Mouse (Mus musculus) heart, embryonic 14.5 days (tissue): ENCODE results near the gene Cacna2d2. TPM values are rescaled to one million over a fixed set of nuclear protein-coding genes. Genes with fewer than 3 reads are reported as not detected.

Experiments used
- ATAC-seq: fragments of 200-750 bp; cut with Nextera tagmentation; 2 replicates; pipeline ENCODE4 v1.8.0; 2017; ENCODE audit warnings: low read depth, moderate TSS enrichment; ENCODE audit not compliant: insufficient number of reproducible peaks, insufficient read depth, low FRiP score
- H3K27ac ChIP-seq, 2 experiments: fragments of 200-500 bp in 1 of 2; fragments of 300-500 bp in 1 of 2; sonication (generic) in 1 of 2; replicated peaks in 1 of 2; 2 replicates each; pipeline ENCODE4 v1.5.1; 2012 to 2014; ENCODE audit warnings: low read depth in 2 of 2, low read length in 2 of 2, control low read depth in 1 of 2, mild to moderate bottlenecking in 1 of 2, mixed read lengths in 1 of 2; ENCODE audit not compliant: control insufficient read depth in 1 of 2, insufficient read depth in 1 of 2
- H3K27me3 ChIP-seq: fragments of 300-500 bp; sonication (generic); 2 replicates; pipeline ENCODE4 v1.6.1; 2014; ENCODE audit warnings: mild to moderate bottlenecking, low read length, control low read depth; ENCODE audit not compliant: control insufficient read depth, insufficient read depth
- H3K36me3 ChIP-seq: fragments of 300-500 bp; sonication (generic); 2 replicates; pipeline ENCODE4 v1.6.1; 2014; ENCODE audit warnings: mild to moderate bottlenecking, control low read depth, low read length, mixed read lengths; ENCODE audit not compliant: control insufficient read depth, insufficient read depth
- H3K4me1 ChIP-seq, 2 experiments: fragments of 200-500 bp in 1 of 2; fragments of 300-500 bp in 1 of 2; sonication (generic) in 1 of 2; 2 replicates each; pipeline ENCODE4 v1.6.1; 2012 to 2014; ENCODE audit warnings: low read length in 2 of 2, control low read depth in 1 of 2, mixed read lengths in 1 of 2; ENCODE audit not compliant: control insufficient read depth in 2 of 2, insufficient read depth in 2 of 2
- H3K4me2 ChIP-seq: fragments of 300-500 bp; sonication (generic); 2 replicates; pipeline ENCODE4 v1.6.1; 2014; ENCODE audit warnings: mild to moderate bottlenecking, low read length
- H3K4me3 ChIP-seq, 2 experiments: fragments of 200-500 bp in 1 of 2; fragments of 300-500 bp in 1 of 2; sonication (generic) in 1 of 2; 2 replicates each; pipeline ENCODE4 v1.5.1; 2012 to 2014; ENCODE audit warnings: low read length in 2 of 2, mild to moderate bottlenecking in 2 of 2, control low read depth in 1 of 2, low read depth in 1 of 2, moderate library complexity in 1 of 2; ENCODE audit not compliant: control insufficient read depth in 1 of 2, insufficient read depth in 1 of 2
- H3K9ac ChIP-seq: fragments of 300-500 bp; sonication (generic); 2 replicates; pipeline ENCODE4 v1.6.1; 2014; ENCODE audit warnings: mild to moderate bottlenecking, low read length
- H3K9me3 ChIP-seq: fragments of 300-500 bp; sonication (generic); 2 replicates; pipeline ENCODE4 v1.6.1; 2016; ENCODE audit warnings: low read length, control low read depth; ENCODE audit not compliant: control insufficient read depth
- WGBS: fragments of 180-500 bp; shearing (Covaris S2); extraction: QIAGEN DNeasy Blood & Tissue Kit; methylation state at CpG from one replicate; pipeline ENCODE4 v1.1.7; 2014; 5-methylcytosine and 5-hydroxymethylcytosine counted together
- polyA plus RNA-seq: library from polyadenylated mRNA; unstranded; fragments of >200 nt; fragmentation: Nextera tagmentation; extraction: Ambion mirVana; gene quantifications from 2 replicates; pipeline ENCODE4 v1.2.1, GENCODE M21; 2014

The Cacna2d2 gene
- 3.0 and 5.6 TPM in 2 replicates for polyA plus RNA-seq

DNA sequence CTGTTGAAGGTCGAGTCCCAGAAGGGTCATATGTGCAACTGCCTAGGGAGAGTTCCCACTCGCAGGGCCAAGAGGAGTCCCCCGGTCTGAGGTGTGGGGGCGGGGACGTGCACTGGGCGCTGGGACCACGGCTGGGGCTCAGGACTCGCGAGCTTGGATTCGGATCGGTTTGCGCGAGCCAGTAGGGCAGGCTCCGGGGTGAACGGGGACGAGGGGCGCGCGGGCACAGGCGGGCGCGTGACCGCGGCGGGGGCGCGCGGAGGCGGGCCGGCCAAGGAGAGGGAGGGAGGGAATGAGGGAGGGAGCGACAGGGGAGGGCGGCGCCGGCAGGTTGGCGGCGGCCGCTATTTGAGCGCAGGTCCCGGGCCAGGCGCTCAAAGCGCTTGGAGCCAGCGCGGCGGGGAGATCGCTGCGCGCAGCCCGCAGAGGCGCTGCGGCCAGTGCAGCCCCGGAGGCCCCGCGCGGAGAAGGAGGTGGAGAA lies at the start of gene Cacna2d2:
Gene Cacna2d2, plus strand, starts transcription at position 122 of the 481 bp plus-strand sequence.
- Histone ChIP-seq H3K4me3 (peak within 1 kb of the TSS; percentile 66 to 74), H3K9me3 (no peaks in the 10 kb centered on the region), H3K27me3 (peaks cover 62% of the 10 kb centered on the region), H3K4me1 (peaks cover 3 to 8% of the 10 kb centered on the region in 2 experiments; a peak in 2 of 4 replicates), H3K36me3 (no peaks in the 10 kb centered on the region), H3K27ac (peak within 1 kb of the TSS in 1 of 2 experiments; percentile 26; a peak in 1 of 4 replicates), H3K9ac (peak within 1 kb of the TSS; percentile 71), H3K4me2 (peak within 1 kb of the TSS; percentile 98)
- WGBS = 1% methylated on average over 34 of the region's 54 CpGs
- peak; percentile 52 for ATAC-seq

DNA sequence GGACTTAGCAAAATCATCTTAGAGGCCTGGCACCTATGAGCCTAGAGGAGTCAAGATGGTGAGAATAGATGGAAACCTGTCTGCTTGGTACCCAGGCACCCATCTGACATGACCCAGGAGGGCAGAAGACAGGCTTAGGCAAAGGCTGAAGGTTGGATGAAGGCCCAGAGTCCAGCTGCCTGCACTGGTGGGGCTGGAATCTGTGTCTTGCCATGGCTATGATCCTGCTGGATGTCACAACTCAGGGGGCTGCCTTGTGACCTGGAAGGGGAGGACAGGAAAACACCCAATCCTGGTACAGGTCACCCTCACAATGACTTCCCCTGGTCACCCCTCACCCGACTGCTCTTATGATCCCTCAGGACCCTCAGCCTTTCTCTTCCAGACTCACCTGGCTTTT lies 44.6 kb upstream of the Cacna2d2 start:
- Histone ChIP-seq H3K4me1 (0 out of 4 replicates have a peak, but pooled peaks cover 0 to 2% of the 10 kb centered on the region in 2 experiments), H3K4me3 (no peak overlapping the region), H3K4me2 (no peak overlapping the region), H3K9me3 (no peaks in the 10 kb centered on the region), H3K27me3 (no peaks in the 10 kb centered on the region), H3K27ac (no peak overlapping the region), H3K9ac (no peak overlapping the region), H3K36me3 (no peaks in the 10 kb centered on the region)
- ATAC-seq = no peak
- 68% methylated on average over 1 of the region's 1 CpGs for WGBS

DNA sequence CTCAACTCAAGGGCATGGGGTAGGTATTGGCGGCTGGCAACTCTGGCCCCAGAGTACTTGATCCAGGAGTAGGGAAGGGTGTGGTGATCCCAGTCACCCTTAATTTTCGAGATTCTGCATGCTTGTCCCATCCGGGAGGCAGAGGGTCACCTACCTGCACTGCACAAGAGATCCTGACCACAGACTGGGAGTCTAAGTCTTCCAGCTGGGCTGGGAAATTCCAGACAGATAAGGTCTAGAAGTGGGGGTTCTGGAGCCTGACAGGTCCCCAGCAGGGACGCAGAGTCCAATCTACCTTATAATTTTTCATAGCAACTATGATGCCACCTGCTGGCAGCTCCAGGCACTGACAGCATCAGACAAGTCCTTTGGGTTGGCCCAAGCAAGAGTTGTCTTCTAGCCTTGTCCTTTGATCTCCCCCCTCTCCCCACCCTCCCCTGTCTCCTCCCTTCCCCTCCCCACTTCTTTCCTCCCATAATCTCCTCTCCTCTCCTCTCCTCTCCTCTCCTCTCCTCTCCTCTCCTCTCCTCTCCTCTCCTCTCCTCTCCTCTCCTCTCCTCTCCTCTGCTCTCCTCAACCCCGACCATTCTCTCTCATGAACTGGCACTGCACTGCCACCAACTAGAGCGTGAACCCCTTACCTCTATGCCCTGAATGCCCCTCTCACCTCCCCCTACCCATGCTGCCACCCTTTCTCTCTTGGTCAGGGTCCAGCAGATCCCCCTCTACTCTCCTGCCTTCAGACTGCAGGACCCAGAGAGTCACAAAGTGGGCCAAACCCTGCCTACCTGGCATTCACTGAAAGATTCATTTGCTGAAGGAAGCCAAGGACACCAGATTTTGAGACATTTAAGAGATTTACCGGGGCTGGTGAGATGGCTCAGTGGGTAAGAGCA lies 43.3 kb upstream of the Cacna2d2 start:
- H3K27me3 ChIP-seq = no peaks in the 10 kb centered on the region
- no peak overlapping the region for H3K4me3 ChIP-seq
- no peak for ATAC-seq
- no peaks in the 10 kb centered on the region for H3K36me3 ChIP-seq
- no peak overlapping the region for H3K27ac ChIP-seq
- WGBS = 42% methylated on average over 6 of the region's 7 CpGs
- no peak overlapping the region for H3K4me2 ChIP-seq
- H3K4me1 ChIP-seq = peaks cover 8 to 10% of the 10 kb centered on the region in 2 experiments
- H3K9ac ChIP-seq = no peak overlapping the region
- no peaks in the 10 kb centered on the region for H3K9me3 ChIP-seq

DNA sequence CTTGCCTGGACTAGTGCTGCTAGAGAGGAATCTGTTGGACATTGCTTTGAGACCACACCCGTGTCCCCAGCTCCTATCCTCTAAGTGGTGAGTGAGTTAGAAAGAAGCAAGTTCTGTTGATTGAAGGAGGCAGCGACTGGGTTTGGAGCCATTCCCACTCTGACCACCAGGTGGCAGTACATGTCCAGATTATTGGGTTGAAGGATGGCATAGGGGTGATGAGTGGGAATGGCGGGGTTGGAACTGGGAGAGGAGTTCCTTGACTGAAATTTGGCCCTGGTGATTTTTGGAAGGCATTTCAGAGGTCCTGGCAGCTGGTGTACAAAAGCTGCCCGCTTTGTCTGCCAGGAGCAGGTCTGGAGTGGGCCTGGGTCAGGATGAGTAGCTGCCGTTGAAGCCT lies 41.8 kb upstream of the Cacna2d2 start:
- Histone ChIP-seq H3K36me3 (no peaks in the 10 kb centered on the region), H3K27ac (no peak overlapping the region), H3K9ac (no peak overlapping the region), H3K4me3 (no peak overlapping the region), H3K4me2 (no peak overlapping the region), H3K9me3 (no peaks in the 10 kb centered on the region), H3K27me3 (no peaks in the 10 kb centered on the region), H3K4me1 (peaks cover 12 to 18% of the 10 kb centered on the region in 2 experiments)
- 24% methylated on average over 5 of the region's 5 CpGs for WGBS
- ATAC-seq = no peak

DNA sequence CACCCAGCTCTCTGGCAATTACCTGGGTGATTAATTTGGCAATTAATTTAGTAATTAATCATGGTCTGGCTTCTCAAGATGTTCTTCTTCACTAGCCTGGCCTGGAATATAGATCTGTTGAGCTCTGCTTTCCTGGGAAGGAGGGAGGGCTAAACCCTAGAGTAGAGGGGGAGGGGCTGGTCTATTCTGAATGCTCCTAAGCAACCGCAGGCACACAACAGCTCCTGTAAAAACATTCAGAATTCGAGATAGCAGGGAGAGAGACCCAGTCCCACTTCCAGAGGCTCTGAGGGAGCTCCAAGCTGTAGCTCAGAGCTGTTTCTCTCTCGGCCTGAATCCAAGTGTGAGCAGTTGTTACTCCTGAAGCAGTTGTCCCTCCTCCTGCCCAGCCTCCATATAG lies 38.4 kb upstream of the Cacna2d2 start:
- Histone ChIP-seq H3K27me3 (no peaks in the 10 kb centered on the region), H3K9me3 (no peaks in the 10 kb centered on the region), H3K4me1 (peaks cover 12 to 18% of the 10 kb centered on the region in 2 experiments), H3K27ac (peak overlapping the region; percentile 15 to 47; a peak in 1 of 4 replicates), H3K9ac (no peak overlapping the region; the same call in 1 of the 2 replicates), H3K4me3 (no peak overlapping the region), H3K4me2 (no peak overlapping the region), H3K36me3 (no peaks in the 10 kb centered on the region)
- 3% methylated on average over 3 of the region's 3 CpGs for WGBS
- ATAC-seq = peak; percentile 45; the same call in 1 of the 2 replicates

DNA sequence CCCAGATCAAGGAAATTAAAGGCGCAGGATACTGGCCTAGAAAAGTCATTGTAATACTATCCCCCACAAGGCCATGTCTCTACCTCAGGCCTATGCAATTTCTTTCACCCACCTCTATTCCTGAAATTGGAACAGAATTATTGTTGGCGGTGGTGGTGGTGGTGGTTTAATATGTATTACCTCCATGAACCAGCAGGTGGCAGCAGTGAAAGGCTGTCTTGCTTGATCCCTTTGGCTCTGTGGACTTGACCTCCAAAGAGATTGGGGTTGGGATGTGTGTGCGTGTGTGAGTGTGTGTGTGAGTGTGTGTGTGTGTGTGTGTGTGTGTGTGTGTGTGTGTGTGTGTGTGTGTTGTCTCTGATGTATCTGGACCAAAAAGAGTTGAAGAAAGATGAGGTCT lies 32.8 kb upstream of the Cacna2d2 start:
- WGBS = 4% methylated on average over 3 of the region's 3 CpGs
- Histone ChIP-seq H3K27me3 (no peaks in the 10 kb centered on the region), H3K9me3 (no peaks in the 10 kb centered on the region), H3K4me2 (no peak overlapping the region), H3K4me3 (no peak overlapping the region), H3K4me1 (peaks cover 15% of the 10 kb centered on the region in 2 experiments), H3K9ac (no peak overlapping the region), H3K36me3 (no peaks in the 10 kb centered on the region), H3K27ac (no peak overlapping the region)
- ATAC-seq = no peak

DNA sequence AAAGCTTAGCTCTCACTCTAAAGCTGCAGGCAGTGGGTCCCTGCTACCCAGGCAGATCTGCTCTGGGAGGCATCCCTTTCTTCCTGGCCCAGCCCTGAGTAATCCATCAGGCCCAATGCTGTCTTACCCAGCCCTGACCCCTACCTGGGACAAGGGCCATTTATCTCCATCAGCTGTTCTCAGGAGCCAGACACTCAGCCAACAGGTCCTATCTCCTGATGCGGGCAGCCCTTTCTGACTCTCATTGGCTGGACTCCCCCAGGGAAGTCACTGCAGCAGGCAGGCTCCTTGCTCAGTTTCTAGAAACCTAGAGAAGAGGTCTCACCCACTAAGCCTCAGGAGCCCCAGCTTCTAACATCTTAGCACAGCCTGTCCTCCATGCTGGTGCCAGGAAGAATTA lies 31.1 kb upstream of the Cacna2d2 start:
- no peak overlapping the region for H3K4me2 ChIP-seq
- 74% methylated on average over 1 of the region's 1 CpGs for WGBS
- ATAC-seq = no peak
- no peaks in the 10 kb centered on the region for H3K36me3 ChIP-seq
- no peak overlapping the region for H3K27ac ChIP-seq
- no peaks in the 10 kb centered on the region for H3K27me3 ChIP-seq
- H3K4me3 ChIP-seq = no peak overlapping the region
- H3K9ac ChIP-seq = no peak overlapping the region
- H3K9me3 ChIP-seq = no peaks in the 10 kb centered on the region
- peaks cover 17 to 20% of the 10 kb centered on the region in 2 experiments for H3K4me1 ChIP-seq
